Mouse (Mus musculus): ENCODE data around the gene Sema4b. TPM values are rescaled to one million over a fixed set of nuclear protein-coding genes. Genes with fewer than 3 reads are reported as not detected.

Sema4b gene
- polyA plus RNA-seq, 1 experiment, result 19.8 TPM

DNA sequence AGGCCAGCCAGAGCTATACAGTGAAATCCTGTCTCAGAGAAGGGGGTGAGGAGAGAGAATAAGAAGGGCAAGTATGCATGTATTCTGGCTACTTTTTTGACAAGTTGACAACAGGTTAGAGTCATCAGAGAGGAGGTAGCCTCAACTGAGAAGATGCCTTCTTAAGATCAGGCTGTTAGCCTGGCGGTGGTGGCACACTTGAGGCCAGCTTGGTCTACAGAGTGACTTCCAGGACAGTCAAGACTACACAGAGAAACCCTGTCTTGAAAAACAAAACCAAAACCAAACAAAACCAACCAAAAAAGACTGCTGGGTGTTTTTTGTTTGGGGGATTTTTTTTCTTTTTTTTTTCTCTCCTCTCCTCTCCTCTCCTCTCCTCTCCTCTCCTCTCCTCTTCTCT is 3.2 kb upstream of the Sema4b start:
- no peak overlapping the region for H3K4me3 ChIP-seq (ENCODE audit: insufficient read depth, poor library complexity, severe bottlenecking)
- peaks cover 15% of the 10 kb centered on the region for H3K79me2 ChIP-seq (ENCODE audit: control insufficient read depth, insufficient read depth)
- H3K27me3 ChIP-seq (ENCODE audit: control insufficient read depth, insufficient read depth, insufficient read length), result no peaks in the 10 kb centered on the region
- TF ChIP-seq USF1 (IDR thresholded peaks at IDR 0.05; ENCODE audit: low read depth) (no peak), CEBPB (IDR thresholded peaks at IDR 0.05; ENCODE audit: low read depth) (no peak), MYOG (IDR thresholded peaks at IDR 0.05; ENCODE audit: control insufficient read depth, extremely low read depth, insufficient read length) (no peak), MYOD1 (IDR thresholded peaks at IDR 0.05; ENCODE audit: control insufficient read depth, insufficient read length, low read depth) (no peak), CTCF (IDR thresholded peaks at IDR 0.05; ENCODE audit: control insufficient read depth, insufficient read depth, insufficient read length) (no peak), FOSL1 (IDR thresholded peaks at IDR 0.05; ENCODE audit: insufficient read depth, low read length, poor library complexity, severe bottlenecking) (no peak), MAX (IDR thresholded peaks at IDR 0.05) (no peak)
- no peaks in the 10 kb centered on the region for H3K36me3 ChIP-seq (ENCODE audit: control insufficient read depth, insufficient read depth)
- no peak overlapping the region for H3ac ChIP-seq (ENCODE audit: control insufficient read depth, insufficient read length, low read depth)
- peaks cover 10% of the 10 kb centered on the region for H3K79me3 ChIP-seq (ENCODE audit: low read depth)

DNA sequence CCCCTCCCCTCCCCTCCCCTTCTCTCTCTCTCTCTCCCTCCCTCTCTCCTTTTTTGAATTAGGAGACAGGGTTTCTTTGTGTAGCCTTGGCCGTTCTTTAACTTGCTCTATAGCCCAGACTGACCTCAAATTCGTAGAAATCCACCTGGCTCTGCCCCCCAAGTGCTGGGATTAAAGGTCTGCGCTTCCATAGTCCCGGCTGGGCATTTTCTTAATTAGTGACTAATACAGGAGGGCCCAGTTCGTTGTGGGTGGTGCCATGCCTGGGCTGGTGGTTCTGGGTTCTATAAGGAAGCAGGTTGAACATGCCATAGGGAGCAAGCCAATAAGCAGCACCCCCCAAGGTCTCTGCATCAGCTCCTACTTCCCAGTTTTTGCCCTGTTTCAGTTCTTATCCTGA is 2.7 kb upstream of the Sema4b start:
- Histone ChIP-seq H3K36me3 (ENCODE audit: control insufficient read depth, insufficient read depth) (no peaks in the 10 kb centered on the region), H3K27me3 (ENCODE audit: control insufficient read depth, insufficient read depth, insufficient read length) (no peaks in the 10 kb centered on the region), H3K79me2 (ENCODE audit: control insufficient read depth, insufficient read depth) (peaks cover 20% of the 10 kb centered on the region), H3K4me3 (ENCODE audit: insufficient read depth, poor library complexity, severe bottlenecking) (no peak overlapping the region), H3ac (ENCODE audit: control insufficient read depth, insufficient read length, low read depth) (no peak overlapping the region), H3K79me3 (ENCODE audit: low read depth) (peaks cover 11% of the 10 kb centered on the region)
- TF ChIP-seq MAX (IDR thresholded peaks at IDR 0.05) (no peak), MYOG (IDR thresholded peaks at IDR 0.05; ENCODE audit: control insufficient read depth, extremely low read depth, insufficient read length) (no peak)

DNA sequence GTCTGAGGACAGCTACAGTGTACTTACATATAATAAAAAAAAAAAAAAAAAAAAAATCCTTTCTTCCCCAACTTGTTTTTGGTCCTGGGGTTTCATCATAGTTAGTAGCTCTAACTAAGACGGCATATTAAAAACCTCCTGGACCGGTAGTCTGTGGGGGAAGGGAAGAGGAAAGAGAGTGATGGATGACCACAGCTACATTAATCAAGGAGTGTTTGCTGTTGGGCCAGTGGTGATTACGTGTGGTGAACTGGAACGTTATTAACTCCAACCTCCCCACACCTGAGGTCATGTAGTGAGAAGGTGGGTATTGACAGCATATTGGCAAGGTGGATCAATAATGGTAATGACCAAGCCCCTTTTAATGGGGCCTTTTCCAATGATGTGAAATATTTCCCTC is 2.1 kb upstream of the Sema4b start:
- H3K27me3 ChIP-seq (ENCODE audit: control insufficient read depth, insufficient read depth, insufficient read length), result no peaks in the 10 kb centered on the region
- H3K79me2 ChIP-seq (ENCODE audit: control insufficient read depth, insufficient read depth), result peaks cover 26% of the 10 kb centered on the region
- H3ac ChIP-seq (ENCODE audit: control insufficient read depth, insufficient read length, low read depth), result no peak overlapping the region
- no peak overlapping the region for H3K4me3 ChIP-seq (ENCODE audit: insufficient read depth, poor library complexity, severe bottlenecking)
- no peaks in the 10 kb centered on the region for H3K36me3 ChIP-seq (ENCODE audit: control insufficient read depth, insufficient read depth)
- peaks cover 14% of the 10 kb centered on the region for H3K79me3 ChIP-seq (ENCODE audit: low read depth)
- TF ChIP-seq MAX (IDR thresholded peaks at IDR 0.05), result no peak
- no peak for TF ChIP-seq MYOD1 (IDR thresholded peaks at IDR 0.05; ENCODE audit: control insufficient read depth, insufficient read length, low read depth)
- TF ChIP-seq FOSL1 (IDR thresholded peaks at IDR 0.05; ENCODE audit: insufficient read depth, low read length, poor library complexity, severe bottlenecking), result no peak
- TF ChIP-seq MYOG (IDR thresholded peaks at IDR 0.05; ENCODE audit: control insufficient read depth, extremely low read depth, insufficient read length), result no peak
- no peak for TF ChIP-seq CTCF (IDR thresholded peaks at IDR 0.05; ENCODE audit: control insufficient read depth, insufficient read depth, insufficient read length)
- no peak for TF ChIP-seq USF1 (IDR thresholded peaks at IDR 0.05; ENCODE audit: low read depth)
- TF ChIP-seq CEBPB (IDR thresholded peaks at IDR 0.05; ENCODE audit: low read depth), result no peak

DNA sequence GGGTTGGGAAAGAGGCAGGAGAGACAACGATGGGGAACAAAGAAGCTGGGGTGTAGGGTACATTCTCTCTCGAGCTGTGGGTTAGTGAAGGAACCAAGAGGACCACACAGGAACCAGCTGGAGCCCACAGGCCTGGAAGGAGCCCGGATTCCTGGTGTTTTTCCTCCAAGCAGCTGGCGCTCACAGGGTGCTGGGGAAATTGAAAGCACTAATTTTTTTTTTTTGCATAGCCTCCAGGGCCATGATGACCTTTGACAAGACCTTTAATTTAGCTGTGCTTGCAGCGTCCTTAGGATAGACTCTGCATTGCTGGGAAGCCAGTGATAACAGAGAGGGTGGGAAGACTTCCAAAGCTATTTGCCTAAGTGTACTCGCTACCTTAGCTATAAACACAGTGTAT is 1.7 kb upstream of the Sema4b start:
- no peak overlapping the region for H3K4me3 ChIP-seq (ENCODE audit: insufficient read depth, poor library complexity, severe bottlenecking)
- no peak overlapping the region for H3ac ChIP-seq (ENCODE audit: control insufficient read depth, insufficient read length, low read depth)
- H3K79me2 ChIP-seq (ENCODE audit: control insufficient read depth, insufficient read depth), result peaks cover 30% of the 10 kb centered on the region
- H3K79me3 ChIP-seq (ENCODE audit: low read depth), result peaks cover 18% of the 10 kb centered on the region
- no peaks in the 10 kb centered on the region for H3K27me3 ChIP-seq (ENCODE audit: control insufficient read depth, insufficient read depth, insufficient read length)
- TF ChIP-seq MYOD1 (IDR thresholded peaks at IDR 0.05; ENCODE audit: control insufficient read depth, insufficient read length, low read depth) (no peak), FOSL1 (IDR thresholded peaks at IDR 0.05; ENCODE audit: insufficient read depth, low read length, poor library complexity, severe bottlenecking) (no peak), MYOG (IDR thresholded peaks at IDR 0.05; ENCODE audit: control insufficient read depth, extremely low read depth, insufficient read length) (no peak), USF1 (IDR thresholded peaks at IDR 0.05; ENCODE audit: low read depth) (no peak), MAX (IDR thresholded peaks at IDR 0.05) (no peak), CTCF (IDR thresholded peaks at IDR 0.05; ENCODE audit: control insufficient read depth, insufficient read depth, insufficient read length) (no peak), CEBPB (IDR thresholded peaks at IDR 0.05; ENCODE audit: low read depth) (no peak)
- no peaks in the 10 kb centered on the region for H3K36me3 ChIP-seq (ENCODE audit: control insufficient read depth, insufficient read depth)

DNA sequence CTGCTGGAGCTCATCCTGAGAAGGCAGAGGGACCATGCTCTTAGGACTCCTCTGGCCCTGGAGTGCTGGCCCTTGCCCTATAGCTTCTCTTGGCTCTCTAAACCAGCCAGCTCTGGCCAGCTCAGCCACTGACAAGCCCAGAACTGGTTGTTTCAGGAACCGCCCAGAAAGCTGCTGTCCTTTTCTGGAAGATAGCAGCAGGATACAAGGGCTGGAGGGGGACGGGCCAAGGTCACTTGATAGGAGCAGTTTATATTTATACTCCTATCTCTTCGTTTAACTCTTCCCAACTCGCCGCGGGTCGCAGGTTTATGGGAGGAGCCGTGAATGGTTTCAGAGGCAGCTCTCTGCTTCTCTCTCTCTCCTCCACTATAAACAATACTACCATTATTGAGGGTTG is 620 bp upstream of the Sema4b start:
- Histone ChIP-seq H3K79me2 (ENCODE audit: control insufficient read depth, insufficient read depth) (peaks cover 40% of the 10 kb centered on the region), H3K4me3 (ENCODE audit: insufficient read depth, poor library complexity, severe bottlenecking) (peak overlapping the region; percentile 34), H3K79me3 (ENCODE audit: low read depth) (peaks cover 25% of the 10 kb centered on the region), H3ac (ENCODE audit: control insufficient read depth, insufficient read length, low read depth) (peak overlapping the region; percentile 63), H3K36me3 (ENCODE audit: control insufficient read depth, insufficient read depth) (no peaks in the 10 kb centered on the region), H3K27me3 (ENCODE audit: control insufficient read depth, insufficient read depth, insufficient read length) (no peaks in the 10 kb centered on the region)
- TF ChIP-seq MAX (IDR thresholded peaks at IDR 0.05) (no peak), FOSL1 (IDR thresholded peaks at IDR 0.05; ENCODE audit: insufficient read depth, low read length, poor library complexity, severe bottlenecking) (no peak), CEBPB (IDR thresholded peaks at IDR 0.05; ENCODE audit: low read depth) (no peak), CTCF (IDR thresholded peaks at IDR 0.05; ENCODE audit: control insufficient read depth, insufficient read depth, insufficient read length) (no peak), USF1 (IDR thresholded peaks at IDR 0.05; ENCODE audit: low read depth) (no peak), MYOG (IDR thresholded peaks at IDR 0.05; ENCODE audit: control insufficient read depth, extremely low read depth, insufficient read length) (no peak), MYOD1 (IDR thresholded peaks at IDR 0.05; ENCODE audit: control insufficient read depth, insufficient read length, low read depth) (no peak)

DNA sequence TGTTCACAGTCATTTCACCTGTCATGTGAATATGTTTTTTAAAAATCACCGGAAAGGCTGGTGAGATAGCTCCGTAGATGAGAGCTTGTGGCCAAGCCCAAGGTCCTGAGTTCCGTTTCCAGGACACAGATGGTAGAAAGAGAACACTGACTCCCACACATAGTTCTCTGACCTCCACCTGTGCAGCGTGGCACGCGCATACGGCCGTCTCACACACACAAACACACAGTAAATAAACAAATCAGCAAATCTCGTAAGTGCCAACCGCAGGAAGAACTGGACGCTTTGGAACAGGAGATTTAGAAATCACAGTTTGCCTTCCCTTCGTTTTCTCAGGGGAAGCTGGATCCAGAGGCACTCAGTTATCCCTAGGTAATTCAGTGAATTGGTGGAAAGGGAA is 860 bp downstream of the Sema4b start:
- H3K79me2 ChIP-seq (ENCODE audit: control insufficient read depth, insufficient read depth), result peaks cover 44% of the 10 kb centered on the region
- TF ChIP-seq MAX (IDR thresholded peaks at IDR 0.05) (no peak), CTCF (IDR thresholded peaks at IDR 0.05; ENCODE audit: control insufficient read depth, insufficient read depth, insufficient read length) (no peak), MYOG (IDR thresholded peaks at IDR 0.05; ENCODE audit: control insufficient read depth, extremely low read depth, insufficient read length) (no peak), USF1 (IDR thresholded peaks at IDR 0.05; ENCODE audit: low read depth) (no peak), MYOD1 (IDR thresholded peaks at IDR 0.05; ENCODE audit: control insufficient read depth, insufficient read length, low read depth) (no peak), CEBPB (IDR thresholded peaks at IDR 0.05; ENCODE audit: low read depth) (no peak), FOSL1 (IDR thresholded peaks at IDR 0.05; ENCODE audit: insufficient read depth, low read length, poor library complexity, severe bottlenecking) (no peak)
- peak overlapping the region; percentile 34 for H3K4me3 ChIP-seq (ENCODE audit: insufficient read depth, poor library complexity, severe bottlenecking)
- H3K27me3 ChIP-seq (ENCODE audit: control insufficient read depth, insufficient read depth, insufficient read length), result no peaks in the 10 kb centered on the region
- H3K36me3 ChIP-seq (ENCODE audit: control insufficient read depth, insufficient read depth), result no peaks in the 10 kb centered on the region
- no peak overlapping the region for H3ac ChIP-seq (ENCODE audit: control insufficient read depth, insufficient read length, low read depth)
- peaks cover 25% of the 10 kb centered on the region for H3K79me3 ChIP-seq (ENCODE audit: low read depth)

Measured in C2C12 (cell line).